Mouse (Mus musculus): ENCODE results near the gene Msi2. TPM values are rescaled to one million over a fixed set of nuclear protein-coding genes. Genes with fewer than 3 reads are reported as not detected.

Gene Msi2
- total RNA-seq, 1 experiment from 2014 or later: 72.0 TPM

DNA sequence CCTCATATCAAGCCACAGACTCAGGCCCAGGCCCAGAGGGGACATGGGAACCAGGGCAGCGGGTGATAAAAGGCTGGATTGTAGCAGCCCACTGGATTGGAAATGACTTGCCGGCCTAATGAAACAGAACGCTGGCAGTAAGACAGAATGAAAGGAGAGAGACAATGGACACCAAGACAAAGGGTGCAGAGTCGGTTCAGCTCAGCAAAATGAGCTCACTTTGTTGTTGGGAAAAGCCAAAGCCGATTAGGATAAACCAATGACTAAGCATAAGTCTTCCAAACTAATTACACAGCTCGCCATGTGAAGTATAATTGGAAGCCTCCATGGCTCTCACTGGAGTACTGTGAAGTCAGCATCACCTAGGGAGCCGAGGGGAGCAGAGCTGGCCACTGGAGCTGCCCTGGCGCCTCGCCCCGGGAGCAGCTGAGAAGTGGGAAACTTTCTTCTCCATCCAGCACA lies 133.1 kb downstream of the Msi2 start:
- ATAC-seq (replicated peaks; ENCODE audit: insufficient number of reproducible peaks, low FRiP score, low TSS enrichment, poor library complexity, severe bottlenecking): no peak

DNA sequence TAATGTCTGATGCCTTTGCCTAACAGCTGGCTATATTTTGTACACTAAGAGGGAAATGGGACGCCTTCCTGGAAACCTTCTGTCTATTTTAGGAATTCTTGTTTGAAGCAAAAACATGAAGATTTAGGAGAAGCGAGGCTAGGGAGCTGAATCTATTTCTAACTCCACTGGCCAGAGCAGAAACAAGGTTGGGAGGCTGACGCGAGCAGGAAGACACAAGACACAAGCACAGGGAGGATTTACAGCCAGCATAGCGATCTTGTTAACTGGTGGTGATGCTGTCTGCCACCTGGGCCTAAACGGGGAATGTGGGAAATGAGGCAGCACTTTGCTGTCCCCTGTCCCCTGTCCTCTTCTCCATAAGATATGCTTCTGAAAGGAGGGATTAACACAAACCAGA lies 134.4 kb downstream of the Msi2 start:
- no peak for ATAC-seq (replicated peaks; ENCODE audit: insufficient number of reproducible peaks, low FRiP score, low TSS enrichment, poor library complexity, severe bottlenecking)

DNA sequence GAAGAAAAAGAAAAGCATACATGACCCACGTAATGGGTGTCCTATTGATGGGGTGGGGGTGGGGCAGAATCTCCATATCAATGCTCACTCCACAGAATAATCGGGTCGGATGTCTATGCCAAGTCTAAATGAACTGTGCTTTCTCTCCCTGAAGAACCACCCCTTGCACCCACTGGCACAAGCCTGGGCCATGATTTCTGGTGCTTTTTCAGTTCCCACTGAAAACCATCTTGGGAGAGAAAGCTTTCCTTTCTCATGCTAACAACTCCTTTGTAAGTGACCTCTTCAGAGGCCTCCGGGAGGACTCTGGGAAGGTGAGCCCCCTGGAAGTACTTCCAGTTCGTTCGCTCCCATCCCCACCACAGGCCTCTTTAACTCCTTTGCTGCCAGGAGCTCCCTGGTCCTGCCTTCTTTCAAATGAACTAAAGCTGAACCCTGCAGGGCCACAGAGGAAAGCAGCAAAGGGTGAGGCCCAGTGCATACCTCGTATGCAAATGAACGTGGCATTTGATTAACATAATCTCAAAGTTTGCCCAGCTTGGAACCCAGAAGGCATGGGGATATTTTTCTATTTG lies 135.0 kb downstream of the Msi2 start:
- ATAC-seq (replicated peaks; ENCODE audit: insufficient number of reproducible peaks, low FRiP score, low TSS enrichment, poor library complexity, severe bottlenecking): no peak

DNA sequence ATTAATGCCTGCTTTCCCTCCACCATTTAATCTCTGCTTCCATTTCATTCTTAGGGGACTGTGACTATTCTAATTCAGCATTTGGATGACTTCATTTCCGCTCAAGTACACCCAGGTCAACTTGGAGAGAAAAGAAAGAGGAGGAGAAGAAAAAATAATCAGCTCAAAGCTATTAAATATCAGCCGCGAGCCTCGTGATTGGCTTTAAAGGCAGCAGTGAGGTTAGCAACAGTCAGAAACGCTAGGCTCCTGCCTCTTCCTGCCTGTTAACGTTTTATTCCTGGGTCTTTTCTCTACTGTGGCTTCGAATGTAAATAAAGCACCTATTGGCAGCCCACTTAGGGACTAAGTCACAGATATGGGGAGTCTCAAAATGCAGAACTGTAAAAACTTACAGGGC lies 135.5 kb downstream of the Msi2 start:
- ATAC-seq (replicated peaks; ENCODE audit: insufficient number of reproducible peaks, low FRiP score, low TSS enrichment, poor library complexity, severe bottlenecking): no peak

DNA sequence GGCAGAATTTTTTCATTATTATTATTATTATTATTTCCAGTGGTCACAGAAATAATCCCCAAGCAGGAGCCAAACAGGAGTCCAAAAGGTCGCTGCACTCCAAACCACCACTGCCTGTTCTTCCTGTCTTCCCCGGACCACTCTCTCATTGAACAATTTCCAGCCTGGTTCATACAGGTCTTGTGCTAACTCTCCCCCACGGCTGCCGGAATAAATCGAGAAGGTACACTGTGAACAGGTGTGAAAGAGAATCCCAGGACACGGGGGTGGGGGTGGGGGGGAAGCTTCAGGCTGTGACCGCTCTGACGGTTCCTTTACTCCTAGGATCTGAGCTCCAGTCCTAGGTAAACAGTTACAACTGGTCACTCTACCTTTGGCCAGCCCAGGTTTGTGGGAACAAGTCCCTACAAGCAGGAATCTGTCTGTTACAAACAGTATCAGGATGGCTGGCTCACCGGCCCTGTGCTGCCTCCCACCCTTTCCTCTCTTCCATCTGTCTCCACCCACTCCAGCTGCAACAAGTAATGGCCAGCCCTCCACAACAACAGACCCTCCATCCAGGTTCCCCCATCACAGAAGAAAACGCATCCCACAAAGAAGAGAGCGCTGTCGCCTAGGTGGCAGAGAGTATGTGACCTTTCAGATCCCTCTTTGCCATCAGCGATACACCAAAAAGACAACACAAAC lies 136.1 kb downstream of the Msi2 start:
- no peak for ATAC-seq (replicated peaks; ENCODE audit: insufficient number of reproducible peaks, low FRiP score, low TSS enrichment, poor library complexity, severe bottlenecking)

DNA sequence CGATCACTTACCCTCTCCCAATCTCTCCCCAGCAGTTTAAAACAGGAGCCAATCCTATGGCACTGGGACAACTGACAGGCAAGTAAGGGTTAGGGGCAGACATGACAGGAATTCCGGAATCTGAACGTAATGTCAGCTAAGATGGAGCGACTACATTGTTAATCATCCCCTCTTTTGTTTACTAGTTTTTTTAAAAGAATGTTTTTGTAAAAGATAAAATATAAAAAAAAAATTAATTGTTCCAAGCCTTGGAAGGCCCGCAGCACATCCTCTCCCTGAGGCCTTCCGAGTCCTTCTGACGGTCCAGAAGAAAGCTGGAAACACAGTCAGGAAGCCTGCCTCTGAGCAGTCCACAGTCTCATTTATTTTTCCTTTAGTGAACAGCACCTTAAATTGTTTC lies 136.9 kb downstream of the Msi2 start:
- no peak for ATAC-seq (replicated peaks; ENCODE audit: insufficient number of reproducible peaks, low FRiP score, low TSS enrichment, poor library complexity, severe bottlenecking)

DNA sequence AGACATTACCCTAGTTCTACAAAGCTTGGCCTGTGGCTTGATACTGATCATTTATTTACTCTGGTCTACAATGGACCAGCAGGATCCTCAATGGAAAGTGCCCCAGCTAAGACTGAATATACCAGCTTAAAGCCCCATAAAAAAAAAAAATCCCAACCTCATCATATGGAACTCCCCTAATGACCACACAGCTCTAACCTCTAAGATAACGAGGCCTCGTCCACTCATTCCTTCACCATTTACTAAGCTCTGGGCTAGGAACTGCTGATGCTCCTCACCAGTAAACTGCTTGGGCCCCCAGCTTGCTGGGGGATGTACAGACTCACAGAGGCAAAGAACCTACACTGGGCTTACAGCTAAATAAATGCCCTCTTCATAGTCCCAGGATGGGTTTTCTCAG lies 139.6 kb downstream of the Msi2 start:
- ATAC-seq (replicated peaks; ENCODE audit: insufficient number of reproducible peaks, low FRiP score, low TSS enrichment, poor library complexity, severe bottlenecking): no peak

DNA sequence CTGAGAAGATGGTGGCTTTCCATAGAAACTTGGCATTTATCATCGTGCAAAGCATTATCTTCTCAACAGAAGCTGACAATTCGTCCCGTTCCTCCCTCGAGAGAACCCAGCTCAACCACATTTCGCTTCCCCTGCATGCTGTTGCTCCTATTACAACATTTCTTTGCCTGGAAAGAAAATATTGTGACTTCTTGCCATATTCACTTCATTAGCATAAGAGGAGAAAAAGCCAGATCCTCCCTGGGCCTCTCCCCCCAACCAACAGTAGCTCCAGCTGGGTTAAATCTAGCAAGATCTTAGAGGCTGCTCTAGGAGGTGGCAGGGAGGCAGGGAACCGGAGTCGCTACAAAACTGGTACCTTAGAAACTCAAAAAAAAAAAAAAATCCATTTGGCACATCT lies 141.2 kb downstream of the Msi2 start:
- no peak for ATAC-seq (replicated peaks; ENCODE audit: insufficient number of reproducible peaks, low FRiP score, low TSS enrichment, poor library complexity, severe bottlenecking)

DNA sequence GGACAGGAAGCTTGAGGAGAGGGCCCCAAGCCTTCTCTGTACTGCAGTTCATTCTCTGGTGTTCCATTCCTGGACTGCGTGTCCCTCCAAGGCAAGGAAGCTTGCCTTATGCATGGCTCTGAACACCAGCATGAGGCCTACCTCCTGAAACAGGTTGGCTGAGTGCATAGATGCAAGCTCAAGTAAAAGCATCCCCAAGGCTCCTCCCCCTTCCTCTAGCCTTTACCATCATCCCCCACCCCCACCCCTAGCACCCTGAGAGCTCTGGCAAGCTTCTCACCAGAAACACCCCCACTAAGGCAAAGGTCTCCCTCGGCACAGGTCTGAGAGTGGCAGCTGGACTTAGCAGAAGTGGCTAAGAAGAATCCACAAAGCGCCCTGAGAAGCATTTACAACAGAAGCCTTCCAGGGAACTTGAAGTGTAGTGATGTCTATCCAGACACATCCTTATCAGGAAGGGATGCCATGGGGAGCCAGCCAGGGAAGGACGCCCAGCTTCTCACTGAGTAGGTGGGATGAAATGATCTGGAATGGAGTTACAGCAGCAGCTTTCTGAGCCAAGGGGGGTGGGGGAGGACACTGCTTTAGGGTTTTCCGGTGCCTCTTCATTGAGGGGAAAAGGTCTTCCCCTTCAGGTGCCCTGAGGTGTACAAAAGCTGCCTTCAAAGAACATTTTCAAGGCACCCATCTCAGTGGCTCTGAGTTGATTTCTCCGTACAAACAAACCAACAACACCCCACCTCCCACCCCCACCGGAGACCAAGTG lies 141.9 kb downstream of the Msi2 start:
- no peak for ATAC-seq (replicated peaks; ENCODE audit: insufficient number of reproducible peaks, low FRiP score, low TSS enrichment, poor library complexity, severe bottlenecking)

DNA sequence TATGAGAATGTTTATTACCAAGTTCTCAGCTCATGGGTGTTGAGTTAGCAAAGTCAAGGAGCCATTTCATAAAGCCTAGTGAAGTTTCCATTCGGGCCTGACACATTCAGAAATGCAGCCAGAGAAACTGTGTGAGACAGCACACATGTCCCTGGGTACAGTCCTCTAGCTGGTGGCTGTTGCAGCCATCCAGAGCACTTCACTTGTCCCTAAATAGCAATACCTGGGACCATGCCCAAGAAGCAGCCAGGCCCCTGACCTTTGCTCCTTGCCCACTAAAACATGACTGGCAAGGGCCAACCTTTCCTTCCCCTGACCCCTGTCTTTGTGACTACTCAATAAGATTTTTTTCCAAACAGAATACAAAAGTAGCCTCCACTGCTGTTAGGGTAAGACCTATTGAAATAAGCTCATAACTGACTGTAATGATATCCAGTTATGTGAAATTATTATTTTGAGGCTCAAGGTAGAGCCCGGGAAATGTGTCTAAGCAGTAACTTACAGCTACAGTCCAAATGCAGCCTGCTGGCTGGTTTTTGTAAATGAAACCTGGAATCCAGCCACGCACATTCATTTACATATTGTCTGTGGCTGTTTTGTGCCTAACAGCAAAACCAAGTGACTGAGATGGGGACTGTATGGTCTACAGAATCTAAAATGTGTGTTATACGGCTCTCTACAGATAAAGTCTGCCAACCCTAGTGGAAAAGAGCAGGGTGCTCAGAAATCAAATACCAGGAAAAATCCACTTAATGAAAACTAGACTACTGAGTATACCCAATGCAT lies 143.5 kb downstream of the Msi2 start:
- no peak for ATAC-seq (replicated peaks; ENCODE audit: insufficient number of reproducible peaks, low FRiP score, low TSS enrichment, poor library complexity, severe bottlenecking)

DNA sequence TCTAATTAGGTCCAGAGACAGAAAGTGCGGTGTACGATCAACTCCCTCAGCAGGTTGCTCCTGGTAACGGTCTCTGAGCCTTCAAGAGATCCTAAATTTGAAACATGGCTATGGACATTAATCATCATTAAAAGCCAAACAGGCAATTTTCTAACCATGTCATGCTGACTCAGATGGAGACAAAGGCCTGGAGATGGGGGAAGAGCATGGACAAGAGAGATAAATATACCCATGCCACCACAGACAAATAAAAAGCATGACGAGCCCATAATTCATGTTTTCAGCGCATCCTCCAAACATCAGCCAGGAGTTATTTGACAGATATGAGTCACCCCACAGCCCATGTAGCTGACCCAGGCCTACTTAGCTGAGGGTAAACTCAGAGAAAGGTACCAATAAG lies 145.3 kb downstream of the Msi2 start:
- ATAC-seq (replicated peaks; ENCODE audit: insufficient number of reproducible peaks, low FRiP score, low TSS enrichment, poor library complexity, severe bottlenecking): no peak

DNA sequence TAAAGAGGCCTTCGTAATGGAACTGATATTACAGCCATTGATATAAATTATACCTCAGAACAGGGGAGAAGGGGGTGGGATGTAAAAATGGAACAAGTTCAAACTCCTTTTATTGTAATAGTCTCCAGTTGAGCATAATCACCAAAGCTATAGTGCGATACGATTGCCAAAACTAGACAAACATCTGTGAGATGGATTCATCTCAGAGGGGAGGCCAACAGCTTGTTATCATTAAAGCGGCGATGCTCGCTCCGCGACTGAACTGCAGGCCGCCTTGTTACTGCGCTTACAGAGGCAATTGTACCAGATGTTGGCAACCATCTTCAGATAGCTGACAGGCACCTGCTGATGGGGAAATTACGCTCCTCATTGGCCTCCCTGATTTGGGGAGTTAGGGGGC lies 145.9 kb downstream of the Msi2 start:
- ATAC-seq (replicated peaks; ENCODE audit: insufficient number of reproducible peaks, low FRiP score, low TSS enrichment, poor library complexity, severe bottlenecking): no peak

DNA sequence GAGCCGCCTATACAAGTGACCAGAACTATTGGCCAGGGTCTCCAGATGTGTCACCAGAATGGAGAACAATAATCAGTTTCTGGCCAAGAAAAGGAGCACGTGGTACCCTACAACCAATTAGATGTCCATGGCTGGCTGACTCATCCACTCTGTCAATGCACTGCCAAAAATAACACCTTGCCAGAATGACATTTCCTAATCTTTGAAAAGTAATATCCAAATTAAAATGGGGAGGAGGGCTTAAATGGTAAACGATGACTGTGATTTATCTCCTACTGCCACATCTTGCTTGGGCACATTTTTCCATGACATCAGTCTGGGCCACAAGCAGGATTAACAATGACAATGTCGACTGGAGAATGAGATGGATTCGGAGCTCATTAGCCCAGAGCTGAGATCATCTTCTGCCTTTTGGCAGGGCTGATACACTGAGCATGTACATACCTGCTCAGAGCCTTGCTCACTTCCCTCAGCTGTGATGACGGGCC lies 147.6 kb downstream of the Msi2 start:
- ATAC-seq (replicated peaks; ENCODE audit: insufficient number of reproducible peaks, low FRiP score, low TSS enrichment, poor library complexity, severe bottlenecking): no peak

DNA sequence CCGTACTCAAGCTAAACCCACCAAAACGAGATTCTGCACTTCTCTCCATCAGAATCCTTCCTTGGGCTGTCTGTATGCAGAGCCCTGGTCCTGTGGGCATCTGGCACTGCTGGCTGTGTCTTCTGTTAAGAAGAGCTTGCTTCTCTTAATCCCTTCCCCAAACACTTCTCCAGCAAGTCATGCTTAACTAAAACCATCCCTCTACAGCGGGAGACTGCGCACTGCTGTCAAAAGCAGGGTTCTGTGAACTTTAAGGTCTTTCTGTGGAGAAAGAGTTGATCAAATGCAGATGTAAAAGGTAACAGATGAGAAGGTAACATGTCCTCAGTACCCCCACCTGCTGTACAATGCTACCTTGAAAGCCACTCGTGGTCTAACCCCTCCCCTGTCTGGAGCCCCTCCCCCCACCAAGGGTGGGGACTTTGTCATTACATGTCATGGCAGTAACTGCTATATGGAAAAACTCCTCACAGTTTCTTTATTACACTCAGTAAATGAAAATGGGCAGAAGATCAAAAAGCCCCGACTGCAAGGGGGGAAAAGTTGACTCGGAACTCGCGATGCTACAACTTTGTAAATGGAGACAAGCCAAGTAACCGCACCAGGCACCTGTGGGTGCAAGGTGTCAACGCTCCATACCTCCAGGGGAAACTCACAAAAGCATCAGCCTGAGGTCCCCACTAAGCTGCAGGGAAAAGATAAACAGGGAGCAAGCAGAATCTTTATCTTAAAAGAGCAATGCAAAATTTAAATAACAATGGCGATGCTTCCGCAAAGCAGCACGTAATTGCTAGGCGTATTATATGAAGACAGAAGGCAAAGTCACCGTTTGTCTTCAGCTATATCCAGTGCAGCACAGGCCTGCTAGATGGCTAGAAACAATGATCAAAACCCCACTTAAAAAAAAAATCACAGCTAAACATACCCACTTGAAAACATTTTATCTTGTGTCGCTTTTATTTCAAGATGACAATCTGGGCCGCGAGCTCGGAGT lies 151.4 kb downstream of the Msi2 start:
- ATAC-seq (replicated peaks; ENCODE audit: insufficient number of reproducible peaks, low FRiP score, low TSS enrichment, poor library complexity, severe bottlenecking): no peak

DNA sequence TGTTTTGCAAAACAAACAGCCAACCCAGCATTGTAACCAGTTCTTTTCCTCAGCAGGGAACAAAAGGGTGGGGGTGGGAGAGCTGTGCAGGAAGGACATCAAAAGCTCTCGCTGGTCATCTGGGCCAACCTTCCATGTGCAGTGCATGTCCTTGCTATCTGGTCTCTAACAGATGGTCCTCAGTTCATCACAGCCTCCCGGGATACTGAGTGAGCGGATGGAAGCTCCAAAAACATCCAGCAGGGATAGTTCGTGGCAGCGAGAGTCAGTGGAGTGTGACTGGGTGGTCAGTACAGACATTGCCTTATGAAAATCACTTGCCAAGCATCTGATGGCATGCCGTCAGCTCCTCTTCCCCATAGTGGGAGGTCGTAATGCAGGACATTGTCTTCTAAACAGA lies 153.5 kb downstream of the Msi2 start:
- no peak for ATAC-seq (replicated peaks; ENCODE audit: insufficient number of reproducible peaks, low FRiP score, low TSS enrichment, poor library complexity, severe bottlenecking)

DNA sequence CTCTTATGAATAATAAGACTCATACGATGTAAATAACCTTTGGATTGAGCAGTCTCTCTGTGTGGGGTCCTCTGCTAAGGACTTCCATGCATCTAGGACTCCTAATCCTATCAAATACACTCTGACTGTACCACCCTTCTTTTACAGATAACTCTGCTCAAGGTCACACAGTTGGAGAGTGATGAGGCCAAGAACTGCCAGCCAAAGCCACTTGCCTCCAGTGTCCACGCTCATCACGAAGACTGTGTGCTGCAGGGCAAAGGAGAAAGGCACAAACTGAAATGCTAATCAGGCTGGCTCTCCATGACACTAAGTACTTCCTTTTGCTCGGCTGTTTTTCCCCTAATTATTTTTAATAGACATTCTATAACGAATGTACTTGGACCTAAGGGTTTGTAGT lies 153.9 kb downstream of the Msi2 start:
- ATAC-seq (replicated peaks; ENCODE audit: insufficient number of reproducible peaks, low FRiP score, low TSS enrichment, poor library complexity, severe bottlenecking): no peak

DNA sequence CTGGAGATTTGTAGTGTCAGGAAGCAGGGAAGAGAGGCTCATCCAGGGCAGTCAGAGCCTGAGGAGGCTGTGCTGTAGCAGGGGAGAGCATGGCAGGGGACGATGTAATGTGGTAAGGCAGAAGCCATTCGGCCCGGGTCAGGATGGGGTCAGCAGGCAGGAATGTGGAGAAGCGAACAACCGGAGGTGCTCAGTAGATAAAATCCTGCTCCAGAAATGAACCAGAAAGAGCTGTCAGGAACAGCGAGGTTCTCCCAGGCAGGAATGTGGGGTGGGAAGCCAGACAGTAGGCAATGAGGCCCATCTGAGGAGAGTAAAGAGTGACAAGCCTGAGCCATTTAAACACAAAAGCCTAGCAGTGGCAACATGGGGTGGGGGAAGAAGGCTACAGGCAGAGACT lies 157.1 kb downstream of the Msi2 start:
- ATAC-seq (replicated peaks; ENCODE audit: insufficient number of reproducible peaks, low FRiP score, low TSS enrichment, poor library complexity, severe bottlenecking): no peak

DNA sequence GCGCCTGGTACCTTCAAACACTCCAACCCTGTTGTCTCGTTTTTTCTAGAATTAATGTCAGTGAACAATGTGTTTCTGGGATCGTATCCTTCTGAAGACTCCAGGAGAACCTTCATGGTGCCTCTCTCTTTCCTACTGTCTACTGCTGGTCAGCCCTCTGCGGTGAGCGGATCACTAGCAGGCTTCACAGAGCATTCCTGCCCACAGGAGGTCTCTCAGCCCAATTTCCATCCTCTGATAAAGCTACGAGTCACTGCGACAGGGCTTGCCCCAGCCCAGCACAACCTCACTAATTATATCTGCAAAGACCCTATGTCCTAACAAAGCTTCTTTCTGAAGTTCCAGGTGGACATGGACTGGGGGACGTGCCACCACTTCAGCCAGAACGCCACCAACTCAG lies 157.7 kb downstream of the Msi2 start:
- ATAC-seq (replicated peaks; ENCODE audit: insufficient number of reproducible peaks, low FRiP score, low TSS enrichment, poor library complexity, severe bottlenecking): no peak

All from monocyte, adult 5-6 weeks (primary cell).